Mouse (Mus musculus) testis, adult 2 months (tissue): ENCODE results near the gene Smg6. TPM values are rescaled to one million over a fixed set of nuclear protein-coding genes. Genes with fewer than 3 reads are reported as not detected.

Source experiments
- H3K27ac ChIP-seq: fragments of 200-500 bp; 2 replicates; pipeline ENCODE4 v1.5.1; 2012; ENCODE audit warnings: low read depth, low read length; ENCODE audit not compliant: control insufficient read depth, insufficient read depth
- H3K27me3 ChIP-seq: fragments of 200-500 bp; 2 replicates; pipeline ENCODE4 v1.6.1; 2012; ENCODE audit warnings: mild to moderate bottlenecking, low read length, moderate library complexity; ENCODE audit not compliant: control insufficient read depth, insufficient read depth
- H3K36me3 ChIP-seq: fragments of 200-500 bp; 2 replicates; pipeline ENCODE4 v1.6.1; 2012; ENCODE audit warnings: mild to moderate bottlenecking, low read length; ENCODE audit not compliant: control insufficient read depth, insufficient read depth
- H3K4me1 ChIP-seq: fragments of 200-500 bp; 2 replicates; pipeline ENCODE4 v1.6.1; 2012; ENCODE audit warnings: low read length; ENCODE audit not compliant: control insufficient read depth, insufficient read depth
- H3K4me3 ChIP-seq: fragments of 200-500 bp; 2 replicates; pipeline ENCODE4 v1.5.1; 2012; ENCODE audit warnings: low read depth, mild to moderate bottlenecking, low read length, moderate library complexity, mixed read lengths; ENCODE audit not compliant: control insufficient read depth
- CTCF ChIP-seq: fragments of 200-500 bp; IDR thresholded peaks from 2 replicates; pipeline ENCODE4 v1.5.1; 2012; ENCODE audit warnings: low read depth, mild to moderate bottlenecking, inconsistent platforms, low read length, moderate library complexity; ENCODE audit not compliant: control insufficient read depth, insufficient read depth, insufficient replicate concordance
- POLR2A ChIP-seq: fragments of 200-500 bp; IDR thresholded peaks from 2 replicates; pipeline ENCODE4 v1.6.1; 2012; ENCODE audit warnings: low read depth, mild to moderate bottlenecking, inconsistent platforms, low read length, moderate library complexity; ENCODE audit not compliant: control insufficient read depth
- polyA plus RNA-seq: library from polyadenylated mRNA; depleted of rRNA; stranded (reverse); fragments of >200 nt; gene quantifications from 2 replicates; pipeline ENCODE4 v1.2.3, GENCODE M21; 2012

Gene Smg6
- polyA plus RNA-seq, 1 experiment: 76.8 TPM

DNA sequence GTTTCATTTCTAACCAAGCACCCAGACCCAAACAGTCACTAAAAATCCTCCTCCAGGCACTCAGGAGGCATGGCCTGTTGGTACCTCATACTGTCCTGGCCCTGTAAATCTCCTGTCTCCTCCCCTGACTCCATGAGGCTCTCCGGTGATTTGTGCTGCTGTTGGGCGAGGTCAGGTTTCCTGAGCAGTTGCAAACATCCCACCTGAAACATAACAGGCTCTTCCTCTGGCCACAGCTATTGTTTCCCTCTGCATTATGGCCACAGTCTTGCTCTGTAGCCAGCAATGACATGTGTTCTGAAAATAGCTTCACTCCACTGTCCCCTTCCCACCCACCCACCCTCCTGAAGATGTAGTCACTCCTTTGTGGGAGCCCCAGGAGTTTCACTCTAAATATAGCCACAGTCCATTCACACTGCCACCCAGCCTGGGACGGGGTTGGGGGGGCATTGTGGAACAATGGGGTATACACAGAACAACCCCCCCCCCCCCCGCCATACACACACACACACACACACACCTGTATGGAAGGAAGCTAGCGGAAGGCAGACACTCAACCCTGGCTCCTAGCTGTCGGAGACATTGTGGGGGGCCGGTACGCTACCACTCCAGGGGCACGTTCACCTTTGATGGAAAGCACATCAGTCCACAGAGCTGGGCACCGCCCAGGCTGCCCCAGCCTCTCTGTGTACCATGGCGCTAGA lies 222.9 kb downstream of the Smg6 start:
- TF ChIP-seq POLR2A (no peak), CTCF (no peak)
- H3K36me3 ChIP-seq: no peaks in the 10 kb centered on the region
- H3K4me3 ChIP-seq: no peak overlapping the region
- H3K4me1 ChIP-seq: no peaks in the 10 kb centered on the region; the same call in 1 of the 2 replicates
- H3K27ac ChIP-seq: no peak overlapping the region
- no peaks in the 10 kb centered on the region for H3K27me3 ChIP-seq

DNA sequence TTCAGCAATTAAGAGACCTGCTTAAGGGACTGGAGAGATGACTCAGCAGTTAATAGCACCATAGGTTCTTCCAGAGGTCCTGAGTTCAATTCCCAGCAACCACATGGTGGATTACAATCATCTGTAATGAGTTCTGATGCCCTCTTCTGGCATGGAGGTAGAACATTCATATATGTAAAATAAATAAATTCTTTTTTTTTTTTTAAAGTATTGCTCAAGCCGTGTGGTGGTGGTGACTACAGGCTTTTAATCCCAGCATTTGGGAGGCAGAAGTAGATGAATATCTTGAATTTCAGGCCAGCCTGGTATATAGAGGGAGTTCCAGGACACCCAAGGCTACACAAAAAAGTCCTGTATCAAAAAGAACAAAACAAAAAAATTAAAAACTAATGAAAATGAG lies 224.7 kb downstream of the Smg6 start:
- Histone ChIP-seq H3K36me3 (no peaks in the 10 kb centered on the region), H3K4me3 (no peak overlapping the region), H3K27me3 (no peaks in the 10 kb centered on the region), H3K27ac (no peak overlapping the region), H3K4me1 (no peaks in the 10 kb centered on the region; the same call in 1 of the 2 replicates)
- TF ChIP-seq POLR2A: no peak
- TF ChIP-seq CTCF: no peak

- no peak for TF ChIP-seq POLR2A
- TF ChIP-seq CTCF: no peak
- H3K36me3 ChIP-seq: no peaks in the 10 kb centered on the region; the same call in 1 of the 2 replicates
- H3K27me3 ChIP-seq: no peaks in the 10 kb centered on the region
- H3K27ac ChIP-seq: peak overlapping the region; percentile 55
- no peak overlapping the region for H3K4me3 ChIP-seq
- no peaks in the 10 kb centered on the region; the same call in 1 of the 2 replicates for H3K4me1 ChIP-seq
Observed at GRCm38 (mm10) chr11:75152603-75153557, 227.3 kb downstream of the Smg6 start.

DNA sequence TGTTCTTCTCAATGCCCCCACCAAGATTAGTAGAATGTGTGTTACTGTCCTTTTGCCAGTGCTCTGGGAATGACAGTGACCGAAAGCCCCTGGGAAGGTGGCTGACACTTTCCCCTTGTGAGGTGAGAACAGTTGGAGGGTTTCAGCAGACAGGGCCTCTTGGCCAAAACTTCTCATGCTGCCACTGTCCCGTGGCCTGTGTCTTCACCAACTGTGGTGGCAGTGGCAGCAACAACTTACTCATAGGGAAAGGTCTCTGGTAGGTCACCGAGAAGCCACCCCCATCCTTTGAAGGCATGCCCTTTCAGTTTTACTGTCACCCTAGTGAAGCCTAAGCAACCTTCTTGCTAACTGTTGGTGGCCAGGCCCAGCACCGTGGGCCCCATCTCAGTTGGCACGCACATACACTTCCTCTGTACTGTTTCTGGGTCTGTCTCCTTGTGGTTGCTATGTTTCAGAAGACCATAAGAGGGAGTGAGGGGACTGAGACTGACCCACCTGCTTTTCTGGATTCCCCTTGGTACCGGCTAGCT lies 228.5 kb downstream of the Smg6 start:
- no peaks in the 10 kb centered on the region; the same call in 1 of the 2 replicates for H3K4me1 ChIP-seq

GRCm38 (mm10) chr11:75155985-75156384 lies 230.4 kb downstream of the Smg6 start:
- H3K27me3 ChIP-seq: no peaks in the 10 kb centered on the region
- H3K36me3 ChIP-seq: no peaks in the 10 kb centered on the region; the same call in 1 of the 2 replicates
- no peak for TF ChIP-seq CTCF
- no peak for TF ChIP-seq POLR2A
- H3K4me1 ChIP-seq: no peaks in the 10 kb centered on the region; the same call in 1 of the 2 replicates
- peak overlapping the region; percentile 43; the same call in 1 of the 2 replicates for H3K27ac ChIP-seq
- H3K4me3 ChIP-seq: no peak overlapping the region

More for the DNA sequence above, 228.5 kb downstream of the Smg6 start:
- Histone ChIP-seq H3K27me3 (no peaks in the 10 kb centered on the region), H3K36me3 (no peaks in the 10 kb centered on the region; the same call in 1 of the 2 replicates), H3K27ac (no peak overlapping the region; the same call in 1 of the 2 replicates), H3K4me3 (no peak overlapping the region)
- no peak for TF ChIP-seq POLR2A
- no peak for TF ChIP-seq CTCF

- Histone ChIP-seq H3K36me3 (no peaks in the 10 kb centered on the region; the same call in 1 of the 2 replicates), H3K27ac (no peak overlapping the region; the same call in 1 of the 2 replicates), H3K4me3 (no peak overlapping the region), H3K27me3 (no peaks in the 10 kb centered on the region), H3K4me1 (no peaks in the 10 kb centered on the region; the same call in 1 of the 2 replicates)
- TF ChIP-seq CTCF (no peak), POLR2A (no peak)
Observed at GRCm38 (mm10) chr11:75156416-75156815, 230.8 kb downstream of the Smg6 start.

DNA sequence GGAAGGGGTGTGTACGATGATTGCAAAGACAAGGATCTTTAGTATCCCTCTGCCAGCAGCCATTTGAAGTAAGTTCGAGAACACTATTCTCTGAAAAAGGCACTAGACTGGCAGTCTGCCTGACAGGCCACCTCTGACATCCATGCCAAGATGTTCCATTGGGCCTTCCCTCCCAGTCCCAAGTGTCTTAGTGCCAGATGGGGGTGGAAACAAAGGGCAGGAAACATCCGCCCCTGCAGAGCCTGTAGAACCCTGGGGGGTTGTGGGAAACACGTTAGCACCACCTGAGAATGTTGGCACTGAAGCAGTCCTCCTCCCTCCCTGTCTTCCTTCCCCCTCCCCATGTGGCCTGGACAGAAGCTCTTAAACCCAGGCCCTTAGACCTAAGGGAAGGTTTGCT lies 231.4 kb downstream of the Smg6 start:
- Histone ChIP-seq H3K4me1 (no peaks in the 10 kb centered on the region; the same call in 1 of the 2 replicates), H3K27ac (0 out of 2 replicates have a peak overlapping the region, but pooled peaks have one; percentile 33), H3K4me3 (no peak overlapping the region), H3K27me3 (no peaks in the 10 kb centered on the region), H3K36me3 (no peaks in the 10 kb centered on the region; the same call in 1 of the 2 replicates)
- TF ChIP-seq CTCF: no peak
- TF ChIP-seq POLR2A: no peak
